Mouse (Mus musculus) thymus, postnatal 0 days (tissue): Measurements from ENCODE around the gene Arid1b. TPM values are rescaled to one million over a fixed set of nuclear protein-coding genes. Genes with fewer than 3 reads are reported as not detected.
A peak's percentile ranks its signal among the peaks of the same experiment; 100 is the strongest.

ENCODE experiments used
- DNase-seq: peaks from one replicate; pipeline ENCODE4 v3.0.0-alpha.2; 2015; ENCODE audit warnings: low spot score
- polyA plus RNA-seq: library from polyadenylated mRNA; unstranded; fragments of >200 nt; fragmentation: Nextera tagmentation; extraction: Ambion mirVana; gene quantifications from 2 replicates; pipeline ENCODE4 v1.2.1, GENCODE M21; 2015

Arid1b gene
- polyA plus RNA-seq, 1 experiment from 2014 or later, result 12.6 TPM

DNA sequence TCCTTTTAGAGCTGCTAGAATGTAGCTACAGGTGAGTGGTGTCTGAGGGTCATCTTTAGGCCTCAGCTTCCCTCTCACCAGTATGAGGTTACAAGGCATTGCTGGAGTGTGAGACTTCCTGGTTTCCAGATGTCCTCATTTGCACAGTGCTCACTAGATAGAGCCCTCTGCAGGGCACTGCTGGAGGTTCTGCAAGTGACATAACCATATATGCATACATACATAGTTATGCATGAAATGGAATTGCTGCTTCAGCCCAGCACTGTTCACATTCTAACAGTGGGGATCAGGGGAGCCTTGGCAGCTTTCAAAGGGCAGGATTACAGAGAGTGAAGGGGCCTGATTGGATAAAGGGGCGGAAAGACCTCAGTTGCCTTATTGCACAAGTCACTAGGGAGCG lies 193.4 kb downstream of the Arid1b start:
- peak; percentile 72 for DNase-seq

DNA sequence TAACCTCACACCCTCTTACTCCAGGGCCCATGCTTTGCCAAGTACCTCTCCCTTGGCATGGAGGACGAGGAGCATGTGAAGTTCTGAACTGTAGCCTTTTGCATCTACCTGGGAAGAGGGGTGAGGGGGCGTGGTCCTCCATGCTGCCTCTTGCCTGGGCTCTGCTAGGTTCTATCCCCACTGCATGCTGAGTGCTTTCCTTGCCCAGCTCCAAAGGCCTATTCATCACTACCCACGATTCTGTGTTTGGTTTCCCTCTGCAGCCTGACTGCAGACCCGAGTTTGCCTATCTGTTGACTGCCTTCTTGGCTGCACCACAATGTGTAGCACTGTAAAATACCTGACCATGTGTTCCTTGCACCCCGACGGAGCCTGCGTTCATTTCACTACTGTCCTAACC lies 194.3 kb downstream of the Arid1b start:
- no peak for DNase-seq

DNA sequence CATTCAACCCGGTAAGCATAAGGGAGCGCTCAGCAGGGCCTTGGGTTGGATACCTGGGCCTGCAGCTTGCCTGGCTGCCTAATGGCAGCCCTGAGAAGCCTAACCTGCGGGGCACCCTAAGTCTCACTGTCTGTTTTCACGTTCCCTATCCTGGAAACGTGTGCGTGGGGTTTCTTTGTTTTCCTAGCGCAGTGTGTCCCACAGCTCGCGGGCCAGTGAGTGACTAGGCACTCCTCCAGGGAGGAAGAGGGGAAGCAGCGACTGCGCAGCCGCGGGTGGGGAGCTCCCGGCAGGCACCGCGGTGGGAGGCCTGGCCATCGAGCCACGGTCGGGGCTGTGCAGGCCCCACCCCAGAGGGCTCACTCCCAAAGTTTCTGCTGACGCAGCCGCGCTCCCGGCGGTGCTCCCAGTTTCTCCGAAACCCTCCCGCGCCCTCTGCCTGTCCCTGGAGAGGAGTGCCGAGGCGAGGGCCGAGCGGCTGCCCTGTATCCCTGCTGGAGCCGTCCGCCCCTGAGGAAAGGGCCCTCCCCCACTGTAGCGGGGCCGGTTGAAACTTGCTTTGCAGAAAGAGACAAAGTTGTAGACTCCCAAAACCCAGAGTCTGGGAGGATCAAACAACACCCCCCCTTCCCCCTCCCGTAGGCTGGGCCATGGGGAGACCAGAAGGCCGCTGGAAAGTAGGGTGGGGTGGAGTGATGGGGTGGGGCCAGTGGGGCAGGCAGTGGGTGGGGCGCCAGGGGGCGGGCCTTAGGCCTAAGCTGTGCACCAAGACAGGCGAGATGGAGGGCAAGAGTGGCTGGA lies 195.6 kb downstream of the Arid1b start:
- peak; percentile 89 for DNase-seq

DNA sequence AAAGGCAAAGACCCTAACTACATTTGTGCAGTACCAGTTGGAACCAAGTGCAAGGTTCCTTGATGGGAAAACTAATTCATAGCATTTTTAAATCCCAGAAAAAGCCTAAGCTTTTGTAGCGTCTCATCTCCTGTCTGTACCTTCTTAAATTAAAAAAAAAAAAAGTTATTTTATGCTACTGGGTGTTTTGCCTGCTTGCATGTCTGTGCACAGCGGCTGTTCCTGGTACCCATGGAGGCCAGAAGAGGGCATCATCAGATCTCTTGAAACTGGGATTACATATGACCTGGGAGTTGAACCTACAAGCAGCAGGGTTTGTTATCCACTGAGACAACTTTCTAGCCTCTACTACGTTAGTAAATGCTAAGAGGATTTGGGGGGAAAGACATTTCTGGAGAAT lies 196.2 kb downstream of the Arid1b start:
- no peak for DNase-seq

DNA sequence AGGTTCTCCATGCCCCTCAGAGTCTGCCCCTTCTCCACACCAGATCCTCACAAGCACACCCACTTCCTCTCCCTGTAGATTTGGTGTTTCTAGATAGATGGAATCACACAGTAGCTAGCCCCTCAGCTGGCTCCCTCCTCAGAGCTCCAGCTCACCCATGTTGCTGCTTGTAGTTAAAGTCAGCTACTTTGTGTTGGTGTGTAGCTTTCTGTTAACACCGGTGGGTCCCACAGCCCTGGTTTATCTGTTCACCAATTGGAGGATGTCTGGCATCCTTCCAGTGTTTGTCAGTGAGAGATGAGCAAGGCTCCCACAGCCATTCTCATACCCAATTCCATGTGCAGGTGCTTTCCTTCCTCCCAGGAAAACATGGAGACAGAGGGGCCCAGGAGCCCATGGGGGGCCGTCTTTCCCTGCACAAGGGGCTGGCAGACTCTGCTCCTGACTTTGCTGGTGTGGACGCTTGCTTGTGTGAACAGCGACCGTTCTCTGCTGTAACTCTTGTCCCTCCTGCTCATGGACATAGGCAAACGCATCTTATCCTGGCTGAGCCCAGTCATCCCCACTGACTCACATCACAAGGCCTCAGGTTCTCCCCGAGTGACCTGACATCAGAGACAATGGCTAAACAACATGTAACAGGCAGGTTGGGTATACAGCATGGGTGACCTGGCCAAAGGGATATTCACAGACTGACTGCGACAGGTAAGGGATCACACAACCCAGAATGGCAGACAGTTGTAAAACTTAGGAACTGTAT lies 200.2 kb downstream of the Arid1b start:
- no peak for DNase-seq

DNA sequence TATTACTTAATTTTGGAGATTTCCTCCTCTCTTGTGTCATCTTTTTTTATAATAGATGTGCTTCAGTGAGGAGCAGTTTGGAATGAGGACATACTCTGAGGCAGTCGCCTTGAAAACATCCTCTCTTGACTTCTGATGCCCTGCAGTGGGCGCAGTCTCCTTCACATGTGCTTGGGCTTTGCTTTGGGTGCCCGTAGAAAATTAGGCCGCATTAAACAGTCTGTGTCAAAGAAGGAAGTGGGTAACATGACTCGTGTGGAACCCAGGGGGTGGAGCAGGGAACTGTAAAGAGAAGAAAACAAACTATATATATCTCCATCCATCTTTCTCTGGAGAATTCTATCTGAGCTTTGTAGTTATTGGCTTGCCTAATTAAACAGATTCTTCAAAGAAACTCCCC lies 201.3 kb downstream of the Arid1b start:
- DNase-seq, result peak; percentile 64

DNA sequence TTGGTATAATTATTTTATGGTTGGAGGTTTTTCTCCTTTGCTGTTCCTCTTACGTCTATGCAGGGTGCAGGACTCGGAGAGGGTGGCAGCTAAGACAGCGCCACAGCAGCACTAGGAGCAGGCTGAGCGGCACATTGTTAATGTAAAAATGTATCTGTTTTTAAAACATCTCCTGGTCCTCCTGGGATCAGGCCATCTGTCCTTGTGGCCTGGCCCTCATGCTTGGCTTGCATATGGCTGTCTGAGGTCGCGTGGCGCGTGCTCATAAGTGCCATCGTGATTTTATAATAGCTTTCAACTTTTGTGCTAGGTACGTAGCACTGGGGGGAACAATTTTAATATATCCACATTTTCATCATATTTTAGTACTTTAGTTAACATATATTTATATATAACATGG lies 201.9 kb downstream of the Arid1b start:
- DNase-seq, result no peak

DNA sequence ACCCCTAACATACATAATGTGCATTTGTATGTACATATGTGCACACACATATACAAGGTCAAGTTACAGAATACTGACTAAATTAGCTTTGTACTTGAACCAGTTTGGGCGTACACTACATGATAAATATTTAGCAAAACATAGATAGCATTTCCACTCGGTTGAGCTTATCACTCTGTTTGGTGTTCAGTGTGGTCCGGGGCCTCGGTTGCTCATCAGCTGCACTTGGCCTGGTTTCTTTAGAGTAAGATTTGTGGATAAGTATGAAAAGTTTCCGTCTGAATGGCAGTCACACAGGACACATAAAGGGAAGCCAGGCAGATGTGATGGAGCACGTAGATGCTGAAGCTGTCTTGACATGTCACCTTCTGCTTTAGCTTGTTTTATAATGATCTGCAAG lies 202.4 kb downstream of the Arid1b start:
- no peak for DNase-seq

DNA sequence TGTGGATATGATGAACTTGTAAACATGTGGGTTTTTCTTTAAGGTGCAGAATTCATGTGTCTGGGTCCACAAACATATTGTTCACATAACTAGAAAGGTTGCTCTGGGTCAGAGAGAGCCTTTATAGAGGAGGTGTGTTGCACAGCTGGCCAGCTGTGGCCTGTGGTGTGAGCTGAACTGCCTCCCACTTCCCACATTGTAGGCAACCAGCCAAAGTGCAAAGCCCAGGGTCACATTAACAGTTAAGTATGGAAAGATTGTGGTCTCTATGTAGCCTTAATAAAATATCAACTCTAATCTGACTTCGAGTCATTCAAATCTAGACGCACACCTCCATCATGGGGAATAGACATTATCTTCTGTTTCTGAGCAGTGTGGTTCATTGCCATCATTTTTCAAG lies 203.0 kb downstream of the Arid1b start:
- DNase-seq, result no peak

DNA sequence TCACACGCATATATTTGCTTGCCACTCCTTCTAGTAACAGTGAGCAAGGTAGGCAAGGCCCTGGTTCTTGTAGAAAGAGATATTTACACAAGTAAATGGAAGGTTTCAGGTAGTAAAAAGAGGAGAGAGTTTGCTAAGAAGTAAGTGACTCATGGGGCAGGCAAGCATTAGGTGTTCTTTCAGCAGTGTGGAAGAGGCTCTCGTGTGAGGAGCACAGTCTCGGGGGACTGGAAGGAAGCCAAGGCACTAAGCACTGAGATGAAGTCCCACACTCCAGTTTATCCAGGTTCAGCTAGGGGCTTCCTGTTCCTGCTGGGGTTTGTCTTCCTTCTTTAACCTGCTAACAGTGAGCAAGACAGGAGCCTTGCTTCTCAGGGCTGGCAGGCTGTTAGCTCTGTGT lies 203.6 kb downstream of the Arid1b start:
- no peak for DNase-seq

DNA sequence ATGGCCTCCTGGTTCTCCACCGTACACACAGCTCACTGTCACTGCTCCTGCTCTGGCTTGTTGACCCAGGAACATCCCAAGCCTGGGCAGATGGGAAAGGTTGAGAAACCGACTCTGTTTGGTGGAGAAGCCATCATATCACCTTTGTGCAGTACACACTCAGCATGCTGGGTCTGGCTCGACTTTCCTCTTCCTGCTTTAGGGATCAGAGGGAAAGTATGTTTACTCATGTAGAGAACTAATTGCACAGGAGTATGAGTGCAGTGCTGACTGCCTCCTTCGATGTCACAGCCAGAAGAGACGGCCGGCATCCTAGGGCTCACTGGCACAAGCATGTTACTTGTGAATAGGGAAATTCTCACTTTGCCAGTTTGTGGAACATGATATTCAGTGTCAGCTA lies 204.1 kb downstream of the Arid1b start:
- DNase-seq, result no peak

DNA sequence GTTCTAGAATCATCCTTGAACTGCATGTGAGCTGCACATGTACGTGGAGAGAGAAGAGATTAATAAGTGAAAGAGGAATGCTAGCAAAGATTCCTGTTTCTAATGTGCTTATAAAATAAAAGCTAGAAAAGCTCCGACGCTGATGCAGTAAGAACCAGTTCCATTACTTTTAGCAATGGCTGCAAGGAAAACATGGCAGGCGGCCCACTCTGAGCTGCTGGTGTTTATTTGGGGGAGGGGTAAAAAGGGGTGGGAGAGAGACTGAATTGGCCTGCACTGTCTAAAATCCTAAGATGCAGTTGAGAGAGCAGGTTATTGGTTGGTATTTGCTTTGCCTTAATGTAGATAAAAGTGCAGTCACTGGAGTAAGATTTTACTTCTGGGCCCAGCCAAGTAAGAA lies 204.7 kb downstream of the Arid1b start:
- DNase-seq, result no peak

DNA sequence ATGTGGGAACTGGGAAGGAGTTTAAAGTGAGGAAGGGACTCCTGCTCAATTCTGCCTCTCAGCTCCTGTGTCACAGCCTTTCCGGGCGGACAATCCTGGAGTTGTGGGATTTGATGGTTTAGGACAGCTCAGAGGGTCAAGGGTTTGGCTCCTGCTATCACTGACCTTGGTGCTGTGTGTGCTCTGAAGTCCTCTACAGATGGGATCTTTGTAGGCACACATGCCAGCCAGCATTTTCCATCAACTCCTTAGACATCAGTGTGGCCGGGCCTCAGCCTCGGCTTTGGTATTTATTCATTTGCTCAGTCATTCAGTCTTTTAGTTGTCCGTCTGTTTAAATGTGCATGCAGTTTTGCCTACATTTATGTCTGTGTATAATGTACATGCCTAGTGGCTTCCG lies 206.5 kb downstream of the Arid1b start:
- DNase-seq, result no peak

DNA sequence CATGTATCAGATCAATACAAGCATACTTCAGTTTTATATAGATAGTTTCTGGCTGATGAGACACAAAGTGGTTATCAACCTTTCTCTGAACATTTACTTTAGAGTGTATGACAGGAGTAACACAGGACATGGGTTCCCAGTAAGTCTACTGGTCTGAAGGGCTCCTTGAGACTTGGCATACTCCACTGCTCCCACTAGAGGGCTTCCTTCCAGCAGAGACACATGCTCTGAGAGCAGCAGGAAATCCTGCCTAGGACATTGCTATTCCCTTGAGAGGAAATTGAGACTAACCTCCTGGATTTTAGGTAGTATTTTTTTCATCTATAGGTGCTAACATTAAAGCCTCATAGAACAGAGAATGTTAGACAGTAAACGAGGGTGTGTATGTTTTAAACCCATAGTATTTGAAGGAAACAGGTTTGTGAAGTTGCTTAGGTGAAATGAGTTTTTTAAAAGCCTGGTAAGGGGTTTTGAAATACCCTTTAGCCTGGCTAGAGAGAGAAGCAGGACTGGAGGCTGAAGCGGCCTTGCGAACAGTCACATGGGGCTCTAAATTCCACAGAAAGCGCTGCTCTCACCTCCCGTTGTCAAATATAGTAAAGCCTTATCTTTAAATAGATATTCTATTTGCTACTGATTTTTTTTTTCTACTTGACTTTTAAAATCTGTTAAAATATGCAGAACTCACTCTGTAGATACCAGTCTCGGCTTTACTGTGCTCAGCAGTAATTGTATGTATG lies 207.9 kb downstream of the Arid1b start:
- peak; percentile 65 for DNase-seq

DNA sequence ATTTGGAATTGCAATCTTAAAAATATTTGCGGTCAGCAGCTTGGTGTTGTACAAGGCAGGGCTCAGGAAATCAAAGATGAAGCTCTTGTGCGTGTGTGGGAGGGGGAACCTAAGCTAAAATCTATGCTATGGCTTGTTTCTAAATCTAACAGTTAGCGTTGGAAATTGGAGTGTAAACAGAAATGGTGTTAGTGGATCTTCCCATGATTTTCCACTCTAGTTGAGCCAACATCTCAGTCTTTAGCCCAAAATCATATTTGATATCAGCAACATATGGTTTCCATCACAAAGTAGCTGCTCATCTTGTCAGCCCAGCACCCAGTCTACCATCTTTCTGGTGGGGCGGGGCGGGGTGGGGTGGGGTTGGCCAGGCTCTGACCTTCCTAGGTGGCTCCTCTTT lies 208.6 kb downstream of the Arid1b start:
- DNase-seq, result no peak

DNA sequence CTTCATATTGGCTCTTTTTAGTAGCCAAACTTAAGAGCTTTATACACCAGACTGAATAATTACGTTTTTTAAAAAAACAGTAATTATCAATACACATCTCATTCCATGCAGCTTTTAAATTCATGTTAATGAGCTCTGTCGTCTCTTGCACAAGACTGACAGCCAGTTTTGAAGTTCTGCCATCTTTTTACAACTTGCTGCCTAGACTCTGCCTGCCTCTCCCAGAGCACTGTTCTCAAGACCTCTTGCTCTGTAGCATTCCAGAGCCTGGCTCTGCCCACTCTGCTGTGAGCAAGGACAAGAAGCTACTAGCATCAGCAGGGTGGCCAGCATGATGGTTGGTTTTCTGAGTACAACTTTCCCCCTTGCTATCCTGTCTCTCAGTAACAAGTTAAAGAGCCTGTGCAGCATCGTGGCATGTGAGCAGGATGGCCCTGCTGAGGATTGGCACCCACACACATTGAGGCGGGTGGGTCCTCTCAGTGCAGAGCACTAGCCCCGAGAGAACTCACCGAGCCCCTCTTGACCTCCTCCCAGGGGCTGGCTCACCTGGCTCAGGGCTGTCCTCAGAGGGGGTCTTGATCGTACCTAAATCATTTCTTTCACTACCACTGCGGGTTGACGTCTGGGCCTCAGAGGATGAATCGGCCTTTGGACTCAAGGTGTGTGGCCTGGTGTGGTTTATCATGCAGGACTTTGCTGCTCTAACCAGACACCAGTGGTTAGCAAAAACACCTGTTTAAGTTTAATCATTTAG lies 209.4 kb downstream of the Arid1b start:
- no peak for DNase-seq

DNA sequence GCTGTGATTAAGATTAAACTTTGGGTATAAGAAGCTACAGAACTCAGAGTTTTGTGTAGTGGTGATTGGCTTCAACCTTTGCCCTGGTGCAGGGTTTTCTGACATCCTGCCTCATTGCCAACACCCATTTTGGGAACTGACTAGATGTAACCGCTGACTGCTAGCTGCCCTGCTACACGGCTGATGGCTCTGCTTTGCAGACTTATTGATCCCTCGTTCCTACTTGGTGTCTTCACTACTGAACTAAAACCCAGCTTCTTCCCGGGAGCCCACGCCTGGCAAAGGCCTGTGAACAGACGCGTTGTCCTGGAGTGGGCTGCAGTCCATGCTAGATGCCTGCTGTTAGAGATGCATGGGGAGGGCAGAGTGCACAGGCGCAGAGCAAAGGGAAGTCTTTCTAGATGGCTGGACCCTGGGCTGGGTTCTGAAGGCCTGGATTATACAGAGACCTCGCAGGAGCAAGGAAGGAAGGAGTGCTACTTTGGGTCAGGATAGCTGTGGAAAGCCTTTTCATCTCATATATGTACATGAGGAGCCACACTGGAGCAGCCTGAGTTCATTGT lies 210.1 kb downstream of the Arid1b start:
- no peak for DNase-seq

DNA sequence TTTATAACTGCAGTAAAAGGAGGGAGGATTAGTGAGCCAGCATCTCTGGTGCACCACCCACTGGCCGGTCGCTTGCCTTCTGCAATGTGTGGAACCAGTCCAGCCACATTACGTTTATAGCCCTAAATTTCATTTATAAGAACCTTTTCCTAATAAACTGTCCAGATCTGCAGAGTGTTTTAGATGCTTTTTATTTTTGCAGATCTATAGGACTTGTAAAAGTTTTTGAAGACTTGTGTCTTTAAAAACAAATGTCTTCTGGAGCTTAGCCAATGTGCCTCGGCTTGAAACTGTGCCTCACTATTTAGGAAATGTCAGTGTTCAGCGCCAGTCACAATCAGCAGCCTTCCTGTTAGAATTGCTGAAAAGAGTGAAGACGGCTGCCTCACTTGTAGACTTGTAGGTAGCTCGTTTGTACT lies 211.0 kb downstream of the Arid1b start:
- DNase-seq, result no peak

DNA sequence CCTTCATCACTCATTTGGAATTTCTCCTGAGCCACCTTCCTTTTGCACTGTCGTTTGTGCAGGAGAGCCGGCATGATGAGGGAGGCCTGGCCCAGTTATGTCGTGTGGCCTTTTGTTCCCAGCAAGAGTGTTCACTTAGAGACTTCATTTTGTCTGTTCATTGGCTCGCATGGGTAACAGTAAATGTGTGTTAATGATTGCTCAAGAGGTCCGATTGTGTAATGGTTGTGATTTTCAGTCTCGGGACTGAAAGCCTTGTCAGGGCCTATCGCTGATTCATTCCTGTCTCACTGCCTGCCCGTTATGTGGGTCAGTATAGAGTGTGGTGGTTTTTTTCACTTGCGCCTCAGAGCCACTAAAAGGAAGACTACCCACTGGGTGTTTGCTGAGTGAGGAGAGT lies 212.6 kb downstream of the Arid1b start:
- no peak for DNase-seq

DNA sequence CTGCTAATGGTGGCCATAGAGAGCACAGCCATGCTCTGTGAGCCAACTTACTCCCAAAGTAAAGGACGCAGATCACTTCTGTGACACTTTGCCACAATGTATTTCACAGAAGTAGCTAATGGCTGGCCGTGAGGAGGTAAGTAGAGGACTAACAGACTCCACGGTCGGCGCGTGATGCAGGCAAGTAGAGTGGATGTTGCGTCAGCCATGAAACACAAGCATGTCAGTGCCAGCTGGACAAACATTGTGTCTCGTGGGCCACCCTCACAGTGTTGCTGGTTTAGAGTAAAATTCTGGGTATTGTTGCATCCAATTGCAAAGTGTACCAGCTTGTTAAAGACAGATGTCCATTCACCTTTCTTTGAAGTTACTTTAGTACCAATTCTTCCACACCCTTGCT lies 213.7 kb downstream of the Arid1b start:
- no peak for DNase-seq

DNA sequence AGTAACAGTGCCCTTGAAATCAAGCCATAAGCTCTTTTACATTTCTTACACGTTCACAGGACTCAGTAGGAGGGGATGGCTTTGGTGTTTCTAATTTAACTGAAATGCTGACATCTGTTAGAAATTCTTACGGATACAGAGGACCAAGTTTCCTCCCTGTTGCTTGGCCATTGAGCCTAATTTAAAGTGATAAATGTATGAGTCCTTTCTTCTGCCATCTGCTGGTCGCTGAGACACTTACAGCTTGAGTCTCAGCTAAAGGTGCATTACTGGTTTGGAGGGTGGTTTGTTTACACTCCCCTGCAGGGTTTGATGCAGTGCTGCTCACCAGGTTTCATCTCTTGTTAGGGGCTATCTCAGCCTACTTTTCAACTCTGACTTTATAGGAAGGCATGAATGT lies 214.2 kb downstream of the Arid1b start:
- peak; percentile 36 for DNase-seq
